ENCODE assay signal across 15 mouse cellular contexts in genomic region chr2:131976663-131977062, GRCm38 (mm10). TPM values are rescaled to one million over a fixed set of nuclear protein-coding genes. Genes with fewer than 3 reads are reported as not detected.
DNase-seq lines count a peak whose midpoint lies in the region; ATAC-seq lines count a peak whose summit lies in the region.
"Had no signal": no experiment of that assay in that cellular context is flagged by ENCODE, and none has a peak within 500 bp of the region (broad histone marks: within the 10 kb centered on the region; RNA-seq: fewer than 3 reads in every experiment).

No protein-coding gene starts in this region.

- peak; percentile 60 for ATAC-seq in common myeloid progenitor, adult 5-6 weeks (replicated peaks; ENCODE audit: low read depth, poor library complexity, severe bottlenecking)
- ATAC-seq in megakaryocyte progenitor cell, adult 5-6 weeks (replicated peaks; ENCODE audit: poor library complexity), result peak; percentile 70
- ATAC-seq: CD4-positive, CD25-positive, alpha-beta regulatory T cell, adult 4 months; forebrain, embryonic 15.5 days had no signal

- intact Hi-C loops in gastrocnemius, postnatal 36 days (cut with DNase I), result no loop called here

- DNase-seq in thymus, postnatal 14 days, result peak; percentile 1
- no peak for DNase-seq in thymus, postnatal 10 days (ENCODE audit: low spot score in 2 of 2)
- DNase-seq in cerebellum, adult 18-20 months, result no peak
- no peak for DNase-seq in gastrocnemius, postnatal 36 days
- DNase-seq: adrenal gland, postnatal 14 days; B cell, adult 2 months; cerebellum, adult 11-12 months; cerebellum, adult 9-11 months; cerebellum, postnatal 36 days; heart, postnatal 36 days had no signal

RNA-seq across cellular contexts. Expression of gene Prnd, which starts 26.0 kb away (rescaled TPM):
- total RNA-seq in common myeloid progenitor, adult 5-6 weeks (2017), result not detected in 2 replicates
- total RNA-seq in megakaryocyte progenitor cell, adult 5-6 weeks (2015), result 0.46 TPM in 1 of 2 replicates, not detected in the other
- total RNA-seq in megakaryocyte progenitor cell, adult 5-6 weeks (2017), result not detected in 2 replicates
- total RNA-seq in gastrocnemius, postnatal 36 days (2021), result under 1 TPM; 0.39 to 0.84 TPM
- total RNA-seq: MEL had no signal

RNA-seq across cellular contexts. Expression of gene Rassf2, which starts 53.4 kb away (rescaled TPM):
- total RNA-seq in common myeloid progenitor, adult 5-6 weeks (2017), result 48.4 and 49.3 TPM in 2 replicates
- 32.9 and 42.8 TPM in 2 replicates for total RNA-seq in megakaryocyte progenitor cell, adult 5-6 weeks (2015)
- total RNA-seq in megakaryocyte progenitor cell, adult 5-6 weeks (2017), result 65.5 and 71.5 TPM in 2 replicates
- total RNA-seq in gastrocnemius, postnatal 36 days (2021), result 1 to 10 TPM; 5.0 to 5.2 TPM
